Mouse (Mus musculus) intestine, embryonic 14.5 days (tissue): ENCODE results near the gene Cnpy3. TPM values are rescaled to one million over a fixed set of nuclear protein-coding genes. Genes with fewer than 3 reads are reported as not detected.

ENCODE experiments used
- ATAC-seq: fragments of 200-750 bp; cut with Nextera tagmentation; replicated peaks from 2 replicates; pipeline ENCODE4 v1.8.0; 2017; ENCODE audit warnings: low read depth, moderate number of reproducible peaks, moderate TSS enrichment, moderate library complexity; ENCODE audit not compliant: low FRiP score, low TSS enrichment
- DNase-seq: peaks from one replicate; pipeline ENCODE4 v3.0.0-alpha.2; 2018; ENCODE audit warnings: low spot score
- H3K27ac ChIP-seq: fragments of 300-500 bp; sonication (generic); 2 replicates; pipeline ENCODE4 v1.5.1; 2014; ENCODE audit warnings: low read depth, mild to moderate bottlenecking, control low read depth
- H3K27me3 ChIP-seq: fragments of 300-500 bp; sonication (generic); replicated peaks from 2 replicates; pipeline ENCODE4 v1.6.1; 2014; ENCODE audit warnings: low read length, control low read depth; ENCODE audit not compliant: control insufficient read depth, insufficient read depth
- H3K36me3 ChIP-seq: fragments of 300-500 bp; sonication (generic); 2 replicates; pipeline ENCODE4 v1.6.1; 2014; ENCODE audit warnings: low read length, control low read depth; ENCODE audit not compliant: control insufficient read depth, insufficient read depth
- H3K4me1 ChIP-seq: fragments of 300-500 bp; sonication (generic); replicated peaks from 2 replicates; pipeline ENCODE4 v1.6.1; 2014; ENCODE audit warnings: low read length, control low read depth, mixed read lengths; ENCODE audit not compliant: control insufficient read depth, insufficient read depth
- H3K4me2 ChIP-seq: fragments of 300-500 bp; sonication (generic); 2 replicates; pipeline ENCODE4 v1.6.1; 2014; ENCODE audit warnings: low read length
- H3K4me3 ChIP-seq: fragments of 300-500 bp; sonication (generic); 2 replicates; pipeline ENCODE4 v1.5.1; 2014; ENCODE audit warnings: low read depth, low read length, control low read depth, mixed read lengths
- H3K9ac ChIP-seq: fragments of 300-500 bp; sonication (generic); 2 replicates; pipeline ENCODE4 v1.6.1; 2014; ENCODE audit warnings: mild to moderate bottlenecking, low read length
- H3K9me3 ChIP-seq: fragments of 300-500 bp; sonication (generic); 2 replicates; pipeline ENCODE4 v1.6.1; 2016; ENCODE audit warnings: low read length, control low read depth; ENCODE audit not compliant: control insufficient read depth
- WGBS: fragments of 180-500 bp; shearing (Covaris S2); extraction: QIAGEN DNeasy Blood & Tissue Kit; methylation state at CpG from one replicate; pipeline ENCODE4 v1.1.7; 2014; 5-methylcytosine and 5-hydroxymethylcytosine counted together
- polyA plus RNA-seq: library from polyadenylated mRNA; unstranded; fragments of >200 nt; fragmentation: Nextera tagmentation; extraction: Ambion mirVana; gene quantifications from 2 replicates; pipeline ENCODE4 v1.2.1, GENCODE M21; 2014

The Cnpy3 gene
- polyA plus RNA-seq, 1 experiment from 2014 or later: 69.0 TPM

DNA sequence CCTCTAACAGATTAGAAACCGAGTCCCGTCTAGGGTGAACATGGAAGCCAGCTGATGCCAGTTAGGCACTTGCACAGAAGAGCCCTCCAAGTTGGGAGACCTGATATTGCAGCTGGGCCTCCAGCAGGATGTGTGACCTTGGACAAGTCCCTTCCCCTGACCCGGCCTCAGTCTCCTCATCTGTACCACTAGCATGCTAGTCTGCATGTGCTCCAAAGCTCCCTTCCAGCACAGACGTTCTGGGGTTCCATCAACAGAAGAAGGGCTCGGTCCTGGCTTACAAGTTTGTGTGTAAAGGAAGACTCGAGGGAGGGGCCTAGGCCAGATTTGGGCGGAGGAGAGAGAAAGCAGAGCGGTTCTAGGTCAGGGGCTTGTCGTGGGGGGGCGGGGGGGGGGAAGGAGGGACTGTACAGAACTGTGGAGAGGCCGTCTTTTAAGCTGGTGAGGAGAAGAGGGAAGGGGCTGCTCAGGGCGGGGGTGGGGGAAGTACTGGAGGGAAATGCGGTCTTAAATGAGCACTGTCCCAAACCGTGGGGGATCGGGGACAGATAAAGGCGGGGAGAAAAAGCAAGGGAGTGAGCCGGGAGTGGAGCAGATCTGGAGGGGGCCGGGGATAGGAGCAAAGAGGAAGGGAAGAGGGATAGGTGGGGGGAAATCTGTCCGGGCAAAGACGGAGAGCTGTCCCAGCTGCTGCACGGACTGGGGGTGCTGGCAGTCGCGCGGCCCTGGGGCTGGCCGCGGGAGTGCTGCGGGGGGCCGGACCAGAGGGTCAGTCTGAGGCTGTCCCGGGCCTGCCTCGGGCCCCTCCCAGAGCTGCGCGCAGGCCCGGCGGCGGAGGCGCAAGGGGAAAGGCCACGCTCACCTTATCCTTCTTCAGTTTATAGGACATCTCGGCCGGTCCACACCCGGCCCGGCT, 47.8 kb downstream of the Cnpy3 start:
- H3K4me1 ChIP-seq: peaks cover 20% of the 10 kb centered on the region
- 4% methylated on average over 39 of the region's 41 CpGs for WGBS
- H3K36me3 ChIP-seq: peaks cover 11% of the 10 kb centered on the region; the same call in 1 of the 2 replicates
- no peaks in the 10 kb centered on the region for H3K9me3 ChIP-seq
- H3K4me3 ChIP-seq: peak overlapping the region; percentile 84
- peak overlapping the region; percentile 81 for H3K9ac ChIP-seq
- ATAC-seq: peak; percentile 81; the same call in 1 of the 2 replicates
- no peaks in the 10 kb centered on the region for H3K27me3 ChIP-seq
- peak overlapping the region; percentile 93 for H3K27ac ChIP-seq
- peak overlapping the region; percentile 60 for H3K4me2 ChIP-seq
- DNase-seq: no peak

DNA sequence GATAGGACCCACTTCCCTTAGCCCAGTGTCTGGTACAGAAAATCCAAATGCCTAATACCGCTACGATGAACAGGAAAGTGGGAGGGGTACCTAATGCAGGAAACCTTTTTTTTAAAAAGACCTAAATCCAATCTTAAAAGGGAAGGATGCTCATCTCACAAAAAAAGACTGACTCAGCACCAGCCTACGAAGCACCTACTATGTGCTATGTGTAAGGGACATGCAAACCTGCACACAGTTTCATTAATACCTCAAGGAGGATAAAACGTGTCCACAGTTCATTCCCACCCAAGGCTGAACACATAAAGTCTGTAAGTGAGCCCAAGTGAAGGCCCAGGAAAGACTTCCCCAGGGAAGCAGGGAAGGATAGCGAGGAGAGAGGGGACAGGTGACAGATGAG, 49.5 kb downstream of the Cnpy3 start:
- Histone ChIP-seq H3K9ac (no peak overlapping the region), H3K27me3 (no peaks in the 10 kb centered on the region), H3K9me3 (no peaks in the 10 kb centered on the region), H3K4me3 (no peak overlapping the region), H3K27ac (no peak overlapping the region), H3K4me2 (0 out of 2 replicates have a peak overlapping the region, but pooled peaks have one; percentile 60), H3K36me3 (peaks cover 18% of the 10 kb centered on the region; the same call in 1 of the 2 replicates), H3K4me1 (peaks cover 20% of the 10 kb centered on the region)
- ATAC-seq (no peak), DNase-seq (no peak)
- WGBS: 85% methylated on average over 5 of the region's 5 CpGs

DNA sequence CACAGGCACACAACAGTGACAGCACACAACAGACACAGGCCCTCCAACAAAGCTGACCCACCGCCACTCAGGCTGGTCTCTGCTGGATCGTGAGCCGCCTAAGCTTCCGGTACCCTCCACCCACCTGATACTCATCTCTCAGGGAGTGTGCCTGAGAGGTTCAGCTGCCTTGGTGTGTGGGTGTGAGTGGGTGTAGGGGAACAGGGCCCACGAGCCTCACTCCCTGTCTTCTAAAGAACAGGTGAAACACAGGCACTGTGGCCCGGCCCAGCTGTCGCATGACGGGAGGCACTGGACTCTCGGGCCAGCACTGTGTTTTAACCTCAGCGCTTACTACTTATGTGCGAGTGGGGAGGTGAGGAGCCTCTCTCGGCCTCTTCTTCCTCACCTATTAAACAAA, 49.9 kb downstream of the Cnpy3 start:
- Histone ChIP-seq H3K27me3 (no peaks in the 10 kb centered on the region), H3K27ac (no peak overlapping the region), H3K9ac (no peak overlapping the region), H3K36me3 (peaks cover 18% of the 10 kb centered on the region; the same call in 1 of the 2 replicates), H3K4me2 (no peak overlapping the region), H3K4me3 (no peak overlapping the region), H3K9me3 (no peaks in the 10 kb centered on the region), H3K4me1 (peaks cover 20% of the 10 kb centered on the region)
- WGBS: 88% methylated on average over 12 of the region's 12 CpGs
- DNase-seq (no peak), ATAC-seq (no peak)

DNA sequence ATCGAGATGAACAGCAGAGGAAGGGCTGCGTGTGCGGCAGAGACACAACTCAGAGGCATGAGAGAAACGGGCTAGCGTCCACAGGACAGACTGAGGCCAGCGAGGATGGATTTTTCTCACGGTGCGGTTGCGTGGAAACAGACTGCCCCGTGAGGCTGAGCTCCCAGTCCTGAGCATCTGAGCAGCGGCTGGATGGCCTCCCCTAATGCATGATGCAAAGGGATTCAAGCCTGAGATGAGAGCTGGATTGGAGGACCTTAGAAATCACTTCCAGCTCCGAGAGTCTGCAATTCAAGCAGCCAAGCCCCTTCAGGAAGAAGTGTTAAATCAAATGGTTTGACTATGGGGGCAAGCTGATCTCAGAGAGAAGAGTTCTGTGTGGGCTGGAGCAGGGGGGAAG, 50.5 kb downstream of the Cnpy3 start:
- no peak for ATAC-seq
- H3K4me3 ChIP-seq: no peak overlapping the region
- H3K4me2 ChIP-seq: no peak overlapping the region
- 75% methylated on average over 12 of the region's 12 CpGs for WGBS
- 0 out of 2 replicates have a peak overlapping the region, but pooled peaks have one; percentile 13 for H3K9ac ChIP-seq
- H3K4me1 ChIP-seq: peaks cover 20% of the 10 kb centered on the region
- DNase-seq: no peak
- H3K9me3 ChIP-seq: no peaks in the 10 kb centered on the region
- H3K36me3 ChIP-seq: peaks cover 18% of the 10 kb centered on the region; the same call in 1 of the 2 replicates
- H3K27me3 ChIP-seq: no peaks in the 10 kb centered on the region
- no peak overlapping the region for H3K27ac ChIP-seq

DNA sequence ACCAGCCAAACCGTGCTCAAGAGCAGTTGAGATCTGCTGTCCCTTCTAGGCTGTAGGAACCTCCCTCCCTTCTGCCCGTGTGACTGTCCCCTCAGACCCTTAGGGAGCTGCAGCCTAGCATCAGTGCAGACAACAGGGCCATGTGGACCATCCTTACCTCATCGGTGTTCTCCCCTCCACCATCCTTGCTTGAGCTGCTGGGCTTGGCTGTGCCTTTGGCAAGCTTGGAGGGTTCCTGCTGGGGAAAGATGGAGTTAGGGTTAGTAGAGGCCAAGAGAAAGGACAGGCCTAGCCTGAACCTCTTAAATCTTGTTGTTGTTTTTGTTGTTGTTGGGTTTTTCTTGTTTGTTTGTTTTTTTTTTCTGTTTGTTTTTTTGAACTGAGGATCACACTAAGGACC, 52.1 kb downstream of the Cnpy3 start:
- ATAC-seq (no peak), DNase-seq (no peak)
- H3K4me2 ChIP-seq: no peak overlapping the region
- WGBS: 92% methylated on average over 3 of the region's 3 CpGs
- H3K4me1 ChIP-seq: peaks cover 16% of the 10 kb centered on the region
- no peak overlapping the region for H3K27ac ChIP-seq
- no peaks in the 10 kb centered on the region for H3K27me3 ChIP-seq
- peaks cover 21% of the 10 kb centered on the region; the same call in 1 of the 2 replicates for H3K36me3 ChIP-seq
- H3K4me3 ChIP-seq: no peak overlapping the region
- no peak overlapping the region for H3K9ac ChIP-seq
- no peaks in the 10 kb centered on the region for H3K9me3 ChIP-seq

DNA sequence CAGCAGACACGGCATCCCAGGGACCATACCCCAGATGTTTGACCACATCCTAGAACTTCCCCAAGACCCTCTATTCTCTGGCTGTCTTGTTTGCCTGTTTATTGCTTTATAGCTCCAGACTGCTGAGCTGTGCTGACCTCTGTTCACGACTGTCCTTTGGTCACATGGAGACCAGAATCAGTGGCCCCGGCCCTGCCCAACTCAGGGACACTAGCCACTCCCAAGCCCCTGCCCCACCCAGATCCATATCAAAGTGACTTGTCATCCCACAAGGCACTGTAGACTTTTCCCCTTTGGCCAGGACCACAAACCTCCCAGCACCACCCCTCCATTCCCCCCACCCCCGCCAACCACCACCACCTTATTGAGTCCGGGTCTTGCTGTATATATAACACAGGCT, 52.8 kb downstream of the Cnpy3 start:
- DNase-seq: no peak
- H3K9me3 ChIP-seq: no peaks in the 10 kb centered on the region

DNA sequence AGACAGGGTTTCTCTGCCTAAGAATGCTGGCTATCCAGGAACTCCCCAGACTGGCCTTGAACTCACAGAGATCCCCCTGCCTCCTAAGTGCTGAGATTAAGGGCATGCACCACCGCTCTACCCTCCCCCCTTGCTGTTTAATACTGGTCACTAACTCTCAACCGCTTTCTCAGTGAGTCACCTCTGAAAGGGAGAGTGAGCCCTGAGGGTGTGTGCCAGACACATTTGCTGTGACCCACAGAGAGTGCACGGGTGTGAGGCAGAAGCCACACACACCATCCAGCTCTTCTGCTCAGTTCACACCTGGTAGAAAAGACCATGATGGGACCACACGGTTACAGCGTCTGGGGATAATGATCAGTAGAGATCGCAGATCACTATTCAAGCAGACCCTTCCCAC, 53.5 kb downstream of the Cnpy3 start:
- peaks cover 21% of the 10 kb centered on the region; the same call in 1 of the 2 replicates for H3K36me3 ChIP-seq
- H3K27me3 ChIP-seq: no peaks in the 10 kb centered on the region
- H3K4me3 ChIP-seq: no peak overlapping the region
- no peak overlapping the region for H3K9ac ChIP-seq
- no peak overlapping the region for H3K27ac ChIP-seq
- peaks cover 12% of the 10 kb centered on the region for H3K4me1 ChIP-seq
- WGBS: 83% methylated on average over 6 of the region's 6 CpGs
- ATAC-seq: no peak
- H3K9me3 ChIP-seq: no peaks in the 10 kb centered on the region
- no peak for DNase-seq
- H3K4me2 ChIP-seq: no peak overlapping the region

More for the DNA sequence above, 52.8 kb downstream of the Cnpy3 start:
- Histone ChIP-seq H3K4me3 (no peak overlapping the region), H3K4me2 (no peak overlapping the region), H3K27me3 (no peaks in the 10 kb centered on the region), H3K4me1 (peaks cover 16% of the 10 kb centered on the region), H3K9ac (no peak overlapping the region), H3K36me3 (peaks cover 21% of the 10 kb centered on the region; the same call in 1 of the 2 replicates), H3K27ac (no peak overlapping the region)
- 57% methylated on average over 5 of the region's 5 CpGs for WGBS
- ATAC-seq: no peak

DNA sequence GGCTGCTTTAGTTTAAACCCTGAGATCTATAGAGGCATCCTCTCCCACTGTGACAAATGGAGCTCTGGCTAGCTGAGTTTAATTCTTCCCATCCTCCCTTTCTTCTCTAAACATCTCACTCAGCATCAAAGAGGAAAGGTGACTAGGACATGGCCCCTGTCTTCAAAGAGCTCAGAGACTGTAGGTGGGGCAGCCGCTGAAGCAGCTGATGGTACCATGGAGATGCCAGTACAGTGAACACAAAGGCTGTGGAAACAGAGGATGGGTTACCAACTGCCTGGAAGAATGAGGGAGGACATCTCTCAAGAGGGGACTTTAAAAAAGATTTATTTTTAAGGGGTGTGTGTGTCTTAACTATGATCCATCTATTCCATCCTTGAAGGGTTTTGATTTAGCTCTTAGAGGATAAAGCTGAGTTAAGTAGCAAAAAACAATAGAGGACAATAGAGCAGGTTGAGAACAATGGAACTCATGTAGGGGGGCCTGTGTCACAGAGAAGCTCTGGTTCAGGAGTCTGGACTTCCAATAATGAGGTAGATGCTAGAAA, 57.4 kb downstream of the Cnpy3 start:
- ATAC-seq (no peak), DNase-seq (no peak)
- WGBS: 83% methylated on average over 1 of the region's 1 CpGs
- H3K9me3 ChIP-seq: no peaks in the 10 kb centered on the region
- no peaks in the 10 kb centered on the region for H3K4me1 ChIP-seq
- H3K9ac ChIP-seq: no peak overlapping the region
- no peaks in the 10 kb centered on the region for H3K27me3 ChIP-seq
- H3K4me3 ChIP-seq: no peak overlapping the region
- H3K27ac ChIP-seq: no peak overlapping the region
- H3K36me3 ChIP-seq: peaks cover 20% of the 10 kb centered on the region; the same call in 1 of the 2 replicates
- H3K4me2 ChIP-seq: no peak overlapping the region
